Comparison of ENCODE assay signal across 9 mouse cellular contexts in the genomic region with DNA sequence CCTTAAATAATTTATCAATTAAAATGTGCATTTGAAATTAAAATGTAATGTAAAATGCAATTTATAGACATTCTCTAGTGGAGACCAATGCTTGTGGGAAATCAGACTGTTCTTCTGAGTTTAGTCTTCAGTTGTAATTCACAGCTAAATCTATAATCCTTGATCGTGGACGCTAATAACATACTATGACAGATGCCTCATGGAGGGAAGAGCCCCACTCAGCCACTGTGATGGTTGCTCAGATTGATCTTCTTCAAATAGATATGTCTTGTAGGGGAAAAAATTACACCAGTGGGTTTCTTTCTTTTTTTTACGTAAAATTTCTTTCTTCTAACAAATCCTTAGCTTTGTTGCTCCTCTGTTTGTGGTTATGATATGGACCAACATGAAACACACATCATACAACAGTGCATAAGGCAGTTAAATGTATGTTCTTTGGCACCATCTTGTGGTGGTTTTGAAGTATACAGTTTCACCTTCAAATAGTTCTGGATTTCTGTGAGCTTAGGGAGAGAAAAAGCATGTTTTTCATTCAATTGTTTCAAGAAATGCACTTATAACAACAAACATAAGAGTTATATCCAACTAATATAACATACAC.
DNase-seq lines count a peak whose midpoint lies in the region; ATAC-seq and TF ChIP-seq lines count a peak whose summit lies in the region.
"Had no signal": no experiment of that assay in that cellular context is flagged by ENCODE, and none has a peak within 500 bp of the region (broad histone marks: within the 10 kb centered on the region; RNA-seq: fewer than 3 reads in every experiment).

No protein-coding gene starts in this region.

- 61% methylated on average over 3 of the region's 3 CpGs for WGBS in kidney, postnatal 0 days

- H3K4me3 ChIP-seq in kidney, postnatal 0 days (replicated peaks; ENCODE audit: low read depth, low read length), result no peak overlapping the region
- no peak overlapping the region for H3K4me3 ChIP-seq in E14TG2a.4 (replicated peaks; ENCODE audit: low read length)
- H3K4me3 ChIP-seq: liver, embryonic 15.5 days had no signal

- DNase-seq in kidney, postnatal 0 days (ENCODE audit: low spot score), result peak; percentile 51
- DNase-seq in kidney, postnatal 25 days, result no peak
- peak; percentile 0 for DNase-seq in c-Kit-positive CD71-negative TER-119-negative erythroid progenitor cells, embryonic 14.5 days (ENCODE audit: low read depth)
- DNase-seq in mesoderm, embryonic 11.5 days (ENCODE audit: low read depth, low spot score), result peak; percentile 30
- DNase-seq in c-Kit-positive CD71-positive TER-119-positive erythroid progenitor cells, embryonic 14.5 days (ENCODE audit: low spot score), result no peak
- no peak for DNase-seq in adrenal gland, postnatal 14 days
- DNase-seq in natural killer cell, adult 2 months (ENCODE audit: low spot score in 2 of 2), result no peak

- no peaks in the 10 kb centered on the region for H3K27me3 ChIP-seq in kidney, postnatal 0 days (ENCODE audit: insufficient read depth, low read length)
- H3K27me3 ChIP-seq in E14TG2a.4 (ENCODE audit: insufficient read depth, low read length), result no peaks in the 10 kb centered on the region
- H3K27me3 ChIP-seq: liver, embryonic 15.5 days had no signal

- H3K9me3 ChIP-seq in kidney, postnatal 0 days (replicated peaks; ENCODE audit: low read length), result no peaks in the 10 kb centered on the region
- H3K9me3 ChIP-seq in E14TG2a.4 (ENCODE audit: low read length), result no peaks in the 10 kb centered on the region
- H3K9me3 ChIP-seq: liver, embryonic 15.5 days had no signal

- no peaks in the 10 kb centered on the region for H3K36me3 ChIP-seq in kidney, postnatal 0 days (ENCODE audit: insufficient read depth, low read length)
- no peaks in the 10 kb centered on the region for H3K36me3 ChIP-seq in E14TG2a.4 (ENCODE audit: insufficient read depth, low read length)
- H3K36me3 ChIP-seq: liver, embryonic 15.5 days had no signal

- H3K4me1 ChIP-seq in kidney, postnatal 0 days (replicated peaks; ENCODE audit: insufficient read depth, low read length), result no peaks in the 10 kb centered on the region
- no peaks in the 10 kb centered on the region for H3K4me1 ChIP-seq in E14TG2a.4 (replicated peaks; ENCODE audit: low read depth, low read length)
- H3K4me1 ChIP-seq: liver, embryonic 15.5 days had no signal

- no peak for ATAC-seq in kidney, postnatal 0 days (replicated peaks; ENCODE audit: low FRiP score, low read depth)

- H3K27ac ChIP-seq in kidney, postnatal 0 days, result no peak overlapping the region
- H3K27ac ChIP-seq: liver, embryonic 15.5 days had no signal

- H3K9ac ChIP-seq in kidney, postnatal 0 days (ENCODE audit: low read depth, low read length), result no peak overlapping the region
- H3K9ac ChIP-seq: liver, embryonic 15.5 days had no signal

- TF ChIP-seq CTCF in kidney, postnatal 0 days (IDR thresholded peaks at IDR 0.05; ENCODE audit: low read depth), result peak; percentile 65
- TF ChIP-seq CTCF in E14TG2a.4 (conservative IDR thresholded peaks at IDR 0.05; ENCODE audit: low read length), result peak; percentile 26; the same call in 1 of the 2 replicates

- H3K4me2 ChIP-seq in kidney, postnatal 0 days (ENCODE audit: low read length), result no peak overlapping the region
- H3K4me2 ChIP-seq: liver, embryonic 15.5 days had no signal

Comparison
In these comparisons a context has a peak if more than half of its experiments do, and no peak if none do; other contexts are left out.
1. DNase-seq: peak in kidney, postnatal 0 days (single experiment), c-Kit-positive CD71-negative TER-119-negative erythroid progenitor cells, embryonic 14.5 days (single experiment) and mesoderm, embryonic 11.5 days (single experiment); none in kidney, postnatal 25 days (0 of 2), c-Kit-positive CD71-positive TER-119-positive erythroid progenitor cells, embryonic 14.5 days (single experiment), adrenal gland, postnatal 14 days (single experiment) and natural killer cell, adult 2 months (0 of 2).